Mouse (Mus musculus): ENCODE results near the gene Sardh.

- no peak for TF ChIP-seq CTCF (IDR thresholded peaks at IDR 0.05; ENCODE audit: borderline replicate concordance, control insufficient read depth, extremely low read depth, insufficient read depth, low read length, poor library complexity)
- TF ChIP-seq POLR2A (IDR thresholded peaks at IDR 0.05; ENCODE audit: control insufficient read depth, extremely low read depth, insufficient read depth, low read length, poor library complexity), result no peak
Measured at GRCm38 (mm10) chr2:27228809-27229480, 19.2 kb downstream of the Sardh start.

Measured in thymus, adult 2 months (tissue).